Mouse (Mus musculus): ENCODE results near the gene Arl13b. TPM values are rescaled to one million over a fixed set of nuclear protein-coding genes. Genes with fewer than 3 reads are reported as not detected.
A peak's percentile ranks its signal among the peaks of the same experiment; 100 is the strongest.

The Arl13b gene
- total and polyA plus RNA-seq, 3 experiments = 9.3 to 14.5 (median 10.9) TPM

DNA sequence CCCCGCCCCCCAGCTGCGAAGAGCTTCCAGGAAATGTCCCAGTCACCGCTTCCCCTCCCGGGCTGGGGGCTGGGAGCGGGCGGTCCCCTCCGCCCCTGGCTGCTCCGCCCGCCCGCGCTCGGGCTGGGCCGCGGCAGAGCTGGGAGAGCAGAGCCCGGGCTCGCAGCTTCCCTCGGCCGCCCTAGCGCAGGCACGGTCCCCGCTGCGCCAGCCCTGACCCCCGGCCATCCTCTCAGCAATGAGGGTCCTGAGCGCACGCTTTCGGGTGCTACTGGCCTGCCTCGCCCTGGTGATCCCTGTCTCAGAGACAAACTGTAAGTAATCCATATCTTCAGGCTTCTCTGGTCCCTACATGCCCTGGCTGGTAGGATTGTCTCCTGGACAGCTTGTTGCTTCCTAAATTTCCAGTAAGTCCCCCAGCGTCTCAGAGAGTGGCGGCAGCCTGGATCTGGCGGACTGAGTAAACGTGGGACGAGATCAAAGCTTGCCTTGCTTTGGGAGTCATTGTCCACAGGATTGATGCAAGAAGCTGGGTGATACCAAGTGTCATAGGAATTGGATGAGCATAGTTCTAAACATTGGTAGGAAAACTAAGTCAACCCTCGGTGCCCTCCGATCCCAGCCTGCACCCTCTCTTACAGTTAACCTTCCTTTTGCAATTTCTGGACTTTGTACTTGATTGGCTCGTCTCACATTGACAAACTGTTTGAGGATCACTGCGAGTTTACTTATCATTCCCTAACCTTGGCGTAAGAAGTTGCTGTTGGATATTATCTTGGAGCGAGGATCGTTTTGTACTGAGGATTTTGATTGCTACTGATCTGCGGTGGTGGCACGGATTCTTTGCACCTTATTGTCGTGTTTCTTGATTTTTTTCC lies 7.6 kb upstream of the Arl13b start, which contains the start of gene Pros1:
Gene Pros1 (plus strand): TSS at position 117 of the 878 bp plus-strand sequence.
- H3K27ac ChIP-seq (ENCODE audit: insufficient read depth, low read depth) = no peak within 1 kb of the TSS
- in situ Hi-C loops (cut with MboI; ENCODE audit: low pct_ligation_motif_present, low pct_unique_long_range_greater_than_20kb, low sequenced_read_pairs) = no loop called here
- H3K36me3 ChIP-seq (replicated peaks in 1 of 2; ENCODE audit: control insufficient read depth in 1 of 2, insufficient read depth in 1 of 2, low read length in 1 of 2) = no peaks in the 10 kb centered on the region

DNA sequence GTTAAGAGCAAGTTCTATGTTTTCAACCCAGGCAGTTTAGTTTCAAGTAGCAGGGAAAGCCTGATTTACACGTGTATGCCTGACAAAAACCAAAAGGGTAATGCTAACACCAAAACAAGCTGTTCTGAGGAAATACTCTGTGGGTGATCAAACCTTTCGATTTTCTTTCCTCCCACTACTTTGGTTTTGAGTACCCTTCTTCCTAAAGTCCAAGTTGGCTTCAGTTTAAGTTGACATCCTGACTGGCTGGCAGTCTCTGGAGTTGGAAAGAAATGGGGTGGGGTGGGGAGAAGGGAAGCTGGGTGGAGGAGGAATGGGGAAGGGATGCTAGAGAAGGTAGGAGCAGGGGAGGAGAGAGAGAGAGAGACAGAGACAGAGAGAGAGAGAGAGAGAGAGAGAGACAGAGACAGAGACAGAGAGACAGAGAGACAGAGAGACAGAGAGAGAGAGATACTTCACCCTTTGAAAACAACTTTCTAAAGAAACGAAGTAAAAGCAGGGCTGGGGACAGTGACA lies 6.8 kb upstream of the Arl13b start:
- H3K9me3 ChIP-seq (replicated peaks; ENCODE audit: low read length) = no peaks in the 10 kb centered on the region
- dilution Hi-C loops (cut with MboI; ENCODE audit: extremely low pct_ligation_motif_present, extremely low pct_unique_long_range_greater_than_20kb, low sequenced_read_pairs) = no loop called here
- peaks cover 0 to 14% of the 10 kb centered on the region in 2 experiments; a peak in 3 of 4 replicates for H3K4me1 ChIP-seq (ENCODE audit: control insufficient read depth in 1 of 2, insufficient read depth in 2 of 2)
- H3K4me2 ChIP-seq (ENCODE audit: insufficient read depth, low read depth, poor library complexity, severe bottlenecking) = peak overlapping the region; percentile 100
- TF ChIP-seq MAX (IDR thresholded peaks at IDR 0.05; ENCODE audit: low read length) = 0 out of 2 replicates have a peak, but pooled peaks have one; percentile 36
- no peak for TF ChIP-seq NRF1 (IDR thresholded peaks at IDR 0.05; ENCODE audit: low read depth, low read length)
- TF ChIP-seq ZC3H11A (IDR thresholded peaks at IDR 0.05; ENCODE audit: low read depth, low read length) = no peak
- no peak for TF ChIP-seq TBP (conservative IDR thresholded peaks at IDR 0.05; ENCODE audit: low read depth, low read length)
- TF ChIP-seq TCF12 (IDR thresholded peaks at IDR 0.05; ENCODE audit: low read depth, low read length) = 0 out of 2 replicates have a peak, but pooled peaks have one; percentile 30
- TF ChIP-seq ELF1 (IDR thresholded peaks at IDR 0.05; ENCODE audit: low read depth, low read length) = no peak
- TF ChIP-seq BHLHE40 (IDR thresholded peaks at IDR 0.05; ENCODE audit: low read depth, low read length) = 0 out of 2 replicates have a peak, but pooled peaks have one; percentile 9
- no peak for TF ChIP-seq NELFE (IDR thresholded peaks at IDR 0.05; ENCODE audit: low read depth, low read length)
- peak; percentile 9; the same call in 1 of the 2 replicates for TF ChIP-seq EP300 (IDR thresholded peaks at IDR 0.05; ENCODE audit: low read length)
- no peak for TF ChIP-seq MAZ (IDR thresholded peaks at IDR 0.05; ENCODE audit: low read depth, low read length)
- no peaks in the 10 kb centered on the region for H3K36me3 ChIP-seq (replicated peaks in 1 of 2; ENCODE audit: control insufficient read depth in 1 of 2, insufficient read depth in 1 of 2, low read length in 1 of 2)
- no peak overlapping the region for H3K27ac ChIP-seq (ENCODE audit: insufficient read depth, low read depth)
- DNase-seq (ENCODE audit: extremely low read depth) = no peak
- H3K27me3 ChIP-seq (replicated peaks) = peaks cover 4% of the 10 kb centered on the region
- H3K79me2 ChIP-seq (replicated peaks; ENCODE audit: control insufficient read depth, extremely low read depth, insufficient read depth, poor library complexity, severe bottlenecking) = no peaks in the 10 kb centered on the region
- H3K9ac ChIP-seq (ENCODE audit: insufficient read depth, low read depth) = peak overlapping the region; percentile 64
- in situ Hi-C loops (cut with MboI; ENCODE audit: low pct_ligation_motif_present, low pct_unique_long_range_greater_than_20kb, low sequenced_read_pairs) = no loop called here
- H3K4me3 ChIP-seq (replicated peaks in 1 of 3; ENCODE audit: low read depth in 2 of 3, low read length in 2 of 3, poor library complexity in 1 of 3) = peak overlapping the region; percentile 17 to 69 (median 49)

More for the DNA sequence above, 7.6 kb upstream of the Arl13b start, which contains the start of gene Pros1:
- Histone ChIP-seq H3K4me3 (replicated peaks in 1 of 3; ENCODE audit: low read depth in 2 of 3, low read length in 2 of 3, poor library complexity in 1 of 3) (peak within 1 kb of the TSS; percentile 49 to 69 (median 60)), H3K79me2 (replicated peaks; ENCODE audit: control insufficient read depth, extremely low read depth, insufficient read depth, poor library complexity, severe bottlenecking) (no peaks in the 10 kb centered on the region), H3K9ac (ENCODE audit: insufficient read depth, low read depth) (peak within 1 kb of the TSS; percentile 64), H3K9me3 (replicated peaks; ENCODE audit: low read length) (no peaks in the 10 kb centered on the region), H3K4me1 (ENCODE audit: control insufficient read depth in 1 of 2, insufficient read depth in 2 of 2) (peaks cover 0 to 14% of the 10 kb centered on the region in 2 experiments; a peak in 3 of 4 replicates), H3K4me2 (ENCODE audit: insufficient read depth, low read depth, poor library complexity, severe bottlenecking) (peak within 1 kb of the TSS; percentile 100), H3K27me3 (replicated peaks) (peaks cover 2% of the 10 kb centered on the region)
- dilution Hi-C loops (cut with MboI; ENCODE audit: extremely low pct_ligation_motif_present, extremely low pct_unique_long_range_greater_than_20kb, low sequenced_read_pairs) = no loop called here
- TF ChIP-seq NELFE (IDR thresholded peaks at IDR 0.05; ENCODE audit: low read depth, low read length) = no peak
- TF ChIP-seq POLR2A (IDR thresholded peaks at IDR 0.05; ENCODE audit: low read depth, low read length) = peak; percentile 54; the same call in 1 of the 2 replicates
- TF ChIP-seq GABPA (IDR thresholded peaks at IDR 0.05; ENCODE audit: insufficient replicate concordance, low read depth, low read length) = no peak
- no peak; the same call in 1 of the 2 replicates for TF ChIP-seq MAZ (IDR thresholded peaks at IDR 0.05; ENCODE audit: low read depth, low read length)
- TF ChIP-seq MAX (IDR thresholded peaks at IDR 0.05; ENCODE audit: low read length) = no peak
- TF ChIP-seq USF2 (conservative IDR thresholded peaks at IDR 0.05; ENCODE audit: low read depth, low read length) = no peak
- TF ChIP-seq RAD21 (IDR thresholded peaks at IDR 0.05; ENCODE audit: low read depth, low read length) = no peak
- TF ChIP-seq ELF1 (IDR thresholded peaks at IDR 0.05; ENCODE audit: low read depth, low read length) = no peak
- TF ChIP-seq CTCF (conservative IDR thresholded peaks at IDR 0.05 in 1 of 2, IDR thresholded peaks at IDR 0.05 in 1 of 2; ENCODE audit: low read depth in 2 of 2, low read length in 2 of 2) = no peak
- peak; percentile 90 for TF ChIP-seq UBTF (IDR thresholded peaks at IDR 0.05; ENCODE audit: low read depth, low read length)
- 0 out of 2 replicates have a peak, but pooled peaks have one; percentile 22 for TF ChIP-seq CHD2 (IDR thresholded peaks at IDR 0.05; ENCODE audit: low read length)
- TF ChIP-seq MEF2A (IDR thresholded peaks at IDR 0.05; ENCODE audit: borderline replicate concordance, low read depth, low read length) = no peak
- TF ChIP-seq IRF4 (IDR thresholded peaks at IDR 0.05; ENCODE audit: low read depth, low read length) = peak; percentile 23; the same call in 1 of the 2 replicates
- DNase-seq (ENCODE audit: extremely low read depth) = no peak

Data from CH12.LX (cell line).